Mouse (Mus musculus) heart, embryonic 13.5 days (tissue): ENCODE results near the gene Hoxa11. TPM values are rescaled to one million over a fixed set of nuclear protein-coding genes. Genes with fewer than 3 reads are reported as not detected.
A peak's percentile ranks its signal among the peaks of the same experiment; 100 is the strongest.

Experiments
- ATAC-seq: fragments of 200-750 bp; cut with Nextera tagmentation; 2 replicates; pipeline ENCODE4 v1.8.0; 2017; ENCODE audit warnings: moderate TSS enrichment; ENCODE audit not compliant: insufficient number of reproducible peaks, low FRiP score, low TSS enrichment; ENCODE audit errors: extremely low read depth
- H3K27ac ChIP-seq: fragments of 300-500 bp; sonication (generic); replicated peaks from 2 replicates; pipeline ENCODE4 v1.5.1; 2015; ENCODE audit warnings: moderate library complexity, mild to moderate bottlenecking, inconsistent platforms
- H3K27me3 ChIP-seq: fragments of 300-500 bp; sonication (generic); replicated peaks from 2 replicates; pipeline ENCODE4 v1.6.1; 2015; ENCODE audit warnings: mild to moderate bottlenecking, inconsistent platforms
- H3K36me3 ChIP-seq: fragments of 300-500 bp; sonication (generic); 2 replicates; pipeline ENCODE4 v1.6.1; 2015; ENCODE audit warnings: mild to moderate bottlenecking, inconsistent platforms
- H3K4me1 ChIP-seq: fragments of 300-500 bp; sonication (generic); 2 replicates; pipeline ENCODE4 v1.6.1; 2015; ENCODE audit warnings: inconsistent platforms
- H3K4me2 ChIP-seq: fragments of 300-500 bp; sonication (generic); 2 replicates; pipeline ENCODE4 v1.6.1; 2015; ENCODE audit warnings: inconsistent platforms, mild to moderate bottlenecking, moderate library complexity
- H3K4me3 ChIP-seq: fragments of 300-500 bp; sonication (generic); 2 replicates; pipeline ENCODE4 v1.5.1; 2015; ENCODE audit warnings: moderate library complexity, mild to moderate bottlenecking, inconsistent platforms
- H3K9ac ChIP-seq: fragments of 300-500 bp; sonication (generic); 2 replicates; pipeline ENCODE4 v1.6.1; 2015; ENCODE audit warnings: inconsistent platforms, mild to moderate bottlenecking, moderate library complexity
- H3K9me3 ChIP-seq: fragments of 300-500 bp; sonication (generic); 2 replicates; pipeline ENCODE4 v1.6.1; 2016; ENCODE audit warnings: inconsistent platforms
- WGBS: fragments of 180-500 bp; shearing (Covaris S2); methylation state at CpG from one replicate; pipeline ENCODE4 v1.1.7; 2015; ENCODE audit warnings: mixed read lengths; 5-methylcytosine and 5-hydroxymethylcytosine counted together
- polyA plus RNA-seq: library from polyadenylated mRNA; unstranded; fragments of >200 nt; fragmentation: Nextera tagmentation; extraction: Ambion mirVana; gene quantifications from 2 replicates; pipeline ENCODE4 v1.2.1, GENCODE M21; 2015

Gene Hoxa11
- polyA plus RNA-seq, 1 experiment from 2014 or later, result not detected

DNA sequence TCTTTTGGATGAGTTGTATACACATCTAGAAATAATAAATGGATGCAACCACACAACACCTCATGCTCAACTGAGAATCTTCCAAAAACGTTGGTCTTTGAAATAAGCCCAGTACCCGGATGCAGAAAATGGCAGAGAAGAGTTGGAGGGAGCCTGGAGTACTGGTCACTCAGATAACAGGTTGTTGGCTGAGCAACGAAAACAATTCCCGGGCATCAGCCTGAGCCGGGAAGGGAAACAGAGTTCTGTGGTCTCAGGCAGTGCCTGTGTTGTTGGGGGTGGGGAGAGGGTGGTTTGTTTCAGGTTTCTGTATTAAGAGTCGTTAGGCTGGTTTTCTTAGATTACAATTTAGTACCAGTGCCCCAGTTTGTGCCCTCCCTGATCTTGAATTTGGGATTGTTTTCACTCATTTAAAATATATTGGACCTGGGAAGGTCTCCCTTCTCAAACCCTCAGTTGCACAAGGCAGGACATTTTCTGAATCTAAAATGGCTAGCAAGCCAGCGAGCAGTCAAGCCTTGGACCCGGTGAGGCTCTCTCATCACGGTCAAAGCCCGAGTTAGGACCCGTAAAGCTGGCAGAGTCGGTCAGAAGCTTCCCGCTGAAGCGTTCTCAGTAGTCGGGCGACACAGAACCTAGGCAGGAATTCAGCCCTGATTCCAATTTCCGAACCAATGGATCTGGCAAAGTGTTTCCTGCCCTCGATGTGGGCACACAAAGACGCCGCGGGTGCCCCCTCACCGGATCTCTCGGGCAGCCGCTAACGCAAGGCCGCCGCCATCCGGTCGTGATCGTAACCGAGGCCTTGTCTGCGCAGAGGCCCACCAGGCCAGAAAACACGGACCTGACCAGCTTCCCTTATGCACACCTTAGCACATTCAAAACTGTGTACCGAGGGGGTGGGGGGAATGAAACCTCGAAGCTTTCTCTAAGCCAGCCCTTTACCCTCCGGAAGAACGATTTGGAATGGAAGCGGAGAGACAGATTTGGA lies 16.8 kb downstream of the Hoxa11 start:
- Histone ChIP-seq H3K4me3 (no peak overlapping the region), H3K4me1 (peaks cover 7% of the 10 kb centered on the region; the same call in 1 of the 2 replicates), H3K27me3 (peaks cover 98% of the 10 kb centered on the region), H3K27ac (no peak overlapping the region), H3K4me2 (no peak overlapping the region), H3K9ac (no peak overlapping the region), H3K36me3 (no peaks in the 10 kb centered on the region), H3K9me3 (no peaks in the 10 kb centered on the region)
- ATAC-seq, result no peak
- under 1% methylated on average over 38 of the region's 38 CpGs for WGBS

DNA sequence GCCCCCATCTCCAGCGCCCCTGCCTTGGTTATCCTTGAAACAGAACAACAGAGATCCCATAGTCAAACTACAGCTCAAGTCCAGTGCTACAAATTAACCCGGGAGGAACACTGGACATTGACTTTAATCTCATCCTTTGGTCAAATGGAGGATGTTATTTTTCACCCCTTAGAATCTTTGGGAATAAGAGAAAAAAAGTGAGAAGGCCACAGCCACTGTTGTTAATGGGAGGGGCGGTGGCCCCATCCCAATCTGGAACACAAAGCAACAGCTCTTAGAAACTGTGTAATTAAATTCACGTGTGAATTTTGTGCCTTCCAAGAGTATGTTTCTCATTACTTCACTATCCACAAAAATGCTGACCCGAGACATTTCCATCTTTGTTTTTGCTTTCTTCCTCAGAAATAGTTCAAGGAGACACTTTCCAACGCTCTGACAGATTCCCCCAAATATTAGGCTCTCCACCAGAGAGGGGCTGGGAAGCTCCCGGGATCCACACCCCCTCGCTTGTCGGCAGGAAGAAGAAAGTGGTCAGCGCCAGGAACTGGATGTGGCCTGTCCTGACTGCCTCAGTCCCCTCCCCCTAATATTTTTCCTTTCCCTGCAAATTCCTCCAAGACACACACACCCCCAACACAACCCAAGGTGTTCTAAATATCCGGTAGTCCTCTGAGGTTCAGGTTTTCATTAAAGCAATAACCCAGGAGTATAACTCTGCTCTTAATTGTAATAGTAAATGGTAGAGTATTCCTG lies 18.0 kb downstream of the Hoxa11 start:
- Histone ChIP-seq H3K9ac (no peak overlapping the region), H3K4me1 (peaks cover 6% of the 10 kb centered on the region; the same call in 1 of the 2 replicates), H3K4me2 (no peak overlapping the region), H3K27ac (no peak overlapping the region), H3K27me3 (peaks cover 98% of the 10 kb centered on the region), H3K4me3 (no peak overlapping the region), H3K36me3 (no peaks in the 10 kb centered on the region), H3K9me3 (no peaks in the 10 kb centered on the region)
- no peak for ATAC-seq
- WGBS, result 6% methylated on average over 11 of the region's 11 CpGs

DNA sequence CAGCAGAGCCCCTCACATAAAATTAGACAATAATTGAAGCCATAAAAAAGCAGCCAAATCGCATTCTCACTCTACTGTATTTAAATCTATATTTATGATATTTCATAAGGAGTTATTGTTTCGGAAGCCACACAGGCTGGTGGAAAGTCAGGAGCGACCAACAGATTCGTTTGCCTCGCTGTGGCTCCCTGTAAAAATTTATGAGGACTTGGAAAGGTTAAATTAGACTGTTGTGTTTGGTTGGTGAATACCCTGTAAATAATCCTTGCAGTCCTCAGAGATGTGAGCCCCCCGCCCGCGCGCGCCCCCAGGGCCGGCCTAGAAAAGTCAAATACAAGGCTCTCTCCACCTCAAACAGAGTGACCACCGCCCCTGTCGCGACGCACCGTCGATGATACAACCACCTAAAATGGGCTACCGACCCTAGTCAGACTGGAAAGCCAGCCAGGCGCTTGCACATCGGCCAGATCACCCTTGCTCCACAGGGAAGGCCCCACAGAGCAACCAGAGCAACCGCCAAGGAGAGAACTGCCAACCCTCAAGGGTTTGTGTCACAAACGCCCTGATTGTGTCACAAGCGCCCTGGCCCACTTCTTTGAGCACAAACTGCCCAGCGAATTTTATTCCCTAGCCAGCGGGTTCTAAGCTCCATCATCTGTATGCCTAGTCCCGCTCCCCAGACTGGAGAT lies 18.9 kb downstream of the Hoxa11 start:
- Histone ChIP-seq H3K4me3 (no peak overlapping the region), H3K36me3 (no peaks in the 10 kb centered on the region), H3K4me1 (peaks cover 10% of the 10 kb centered on the region; the same call in 1 of the 2 replicates), H3K9ac (no peak overlapping the region), H3K9me3 (no peaks in the 10 kb centered on the region), H3K4me2 (no peak overlapping the region), H3K27ac (no peak overlapping the region), H3K27me3 (peaks cover 98% of the 10 kb centered on the region)
- ATAC-seq, result no peak
- WGBS, result 5% methylated on average over 26 of the region's 26 CpGs

DNA sequence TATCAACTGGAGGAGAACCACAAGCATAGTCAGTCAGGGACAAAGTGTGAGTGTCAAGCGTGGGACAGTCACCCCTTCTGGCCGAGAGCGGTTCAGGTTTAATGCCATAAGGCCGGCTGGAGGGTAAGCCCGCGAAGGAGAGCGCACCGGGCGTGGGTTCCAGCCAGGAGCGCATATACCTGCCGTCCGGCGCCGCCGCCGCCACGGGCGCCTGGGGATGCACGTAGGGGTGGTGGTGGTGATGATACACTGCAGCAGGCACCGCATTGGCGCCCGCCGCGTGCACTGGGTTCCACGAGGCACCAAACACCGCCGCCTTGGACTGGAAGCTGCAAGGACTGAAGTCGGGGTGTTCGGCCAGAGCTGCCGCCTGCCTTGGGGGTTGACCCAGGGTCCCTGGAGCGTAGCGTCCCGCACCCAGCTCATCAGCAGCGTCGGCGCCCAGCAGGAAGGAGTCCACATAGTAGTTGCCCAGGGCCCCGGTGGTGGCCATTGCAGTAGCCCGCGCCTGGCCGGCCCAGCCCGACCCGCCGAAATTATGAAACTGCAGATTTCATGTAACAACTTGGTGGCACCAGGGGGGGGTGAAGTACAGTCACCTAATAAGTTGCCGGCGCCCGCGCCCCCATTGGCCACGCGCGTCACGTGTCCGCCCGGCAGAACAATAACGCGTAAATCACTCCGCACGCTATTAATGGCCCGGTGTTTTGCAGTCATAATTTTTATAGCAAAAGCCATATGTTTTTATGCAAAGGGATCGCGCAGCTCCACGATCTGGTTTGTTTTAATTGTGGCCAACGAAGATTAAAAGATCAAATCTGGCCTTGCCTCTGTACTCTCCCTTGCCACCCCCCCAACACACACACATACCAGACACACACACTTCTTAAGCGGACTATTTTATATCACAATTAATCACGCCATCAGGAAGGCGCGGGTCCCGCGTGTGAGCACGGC lies 19.7 kb downstream of the Hoxa11 start:
- H3K4me3 ChIP-seq, result peak overlapping the region; percentile 23

DNA sequence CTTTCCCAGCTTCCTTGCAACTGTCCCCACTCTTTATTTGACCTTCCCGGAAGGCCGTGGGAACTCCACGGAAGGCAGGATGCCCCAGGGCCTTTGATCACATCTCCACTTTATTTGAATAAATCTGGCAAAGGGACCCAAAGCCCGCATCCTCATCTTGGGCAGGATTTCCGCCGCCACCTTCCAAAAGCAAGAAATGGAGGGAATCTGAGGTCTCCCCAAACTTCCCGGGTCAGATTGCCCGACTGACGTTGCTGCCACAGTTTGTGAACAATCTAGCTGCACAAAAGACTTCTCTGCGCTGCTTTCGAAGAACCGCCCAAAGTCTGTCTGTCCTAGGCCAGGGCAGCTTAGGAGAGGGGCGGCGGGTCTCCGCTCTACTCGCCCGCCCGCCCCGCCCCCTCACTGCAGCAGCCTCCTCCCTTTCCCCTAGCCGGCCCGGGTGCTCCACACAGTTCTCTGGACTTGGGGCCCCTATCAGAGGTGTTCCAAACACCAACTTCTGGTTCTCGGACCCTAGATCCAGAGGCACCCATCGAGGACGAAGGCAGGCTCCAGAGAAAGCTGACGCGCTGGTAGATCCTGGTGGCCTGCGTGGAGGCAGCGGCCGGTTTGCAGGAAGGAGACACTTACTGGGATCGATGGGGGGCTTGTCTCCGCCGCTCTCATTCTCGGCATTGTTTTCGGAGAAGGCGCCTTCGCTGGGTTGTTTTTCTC lies 20.6 kb downstream of the Hoxa11 start:
- H3K27me3 ChIP-seq, result peaks cover 99% of the 10 kb centered on the region
- H3K4me3 ChIP-seq, result peak overlapping the region; percentile 23; the same call in 1 of the 2 replicates
- no peak for ATAC-seq
- peaks cover 15% of the 10 kb centered on the region; the same call in 1 of the 2 replicates for H3K4me1 ChIP-seq
- no peaks in the 10 kb centered on the region for H3K36me3 ChIP-seq
- H3K9me3 ChIP-seq, result no peaks in the 10 kb centered on the region
- H3K4me2 ChIP-seq, result no peak overlapping the region
- H3K9ac ChIP-seq, result no peak overlapping the region
- no peak overlapping the region for H3K27ac ChIP-seq
- 1% methylated on average over 36 of the region's 36 CpGs for WGBS

More for the DNA sequence above, 19.7 kb downstream of the Hoxa11 start:
- Histone ChIP-seq H3K27me3 (peaks cover 99% of the 10 kb centered on the region), H3K27ac (no peak overlapping the region), H3K4me1 (peaks cover 15% of the 10 kb centered on the region; the same call in 1 of the 2 replicates), H3K9ac (no peak overlapping the region), H3K9me3 (no peaks in the 10 kb centered on the region), H3K4me2 (peak overlapping the region; percentile 24; the same call in 1 of the 2 replicates), H3K36me3 (no peaks in the 10 kb centered on the region)
- ATAC-seq, result no peak
- WGBS, result 2% methylated on average over 69 of the region's 69 CpGs

DNA sequence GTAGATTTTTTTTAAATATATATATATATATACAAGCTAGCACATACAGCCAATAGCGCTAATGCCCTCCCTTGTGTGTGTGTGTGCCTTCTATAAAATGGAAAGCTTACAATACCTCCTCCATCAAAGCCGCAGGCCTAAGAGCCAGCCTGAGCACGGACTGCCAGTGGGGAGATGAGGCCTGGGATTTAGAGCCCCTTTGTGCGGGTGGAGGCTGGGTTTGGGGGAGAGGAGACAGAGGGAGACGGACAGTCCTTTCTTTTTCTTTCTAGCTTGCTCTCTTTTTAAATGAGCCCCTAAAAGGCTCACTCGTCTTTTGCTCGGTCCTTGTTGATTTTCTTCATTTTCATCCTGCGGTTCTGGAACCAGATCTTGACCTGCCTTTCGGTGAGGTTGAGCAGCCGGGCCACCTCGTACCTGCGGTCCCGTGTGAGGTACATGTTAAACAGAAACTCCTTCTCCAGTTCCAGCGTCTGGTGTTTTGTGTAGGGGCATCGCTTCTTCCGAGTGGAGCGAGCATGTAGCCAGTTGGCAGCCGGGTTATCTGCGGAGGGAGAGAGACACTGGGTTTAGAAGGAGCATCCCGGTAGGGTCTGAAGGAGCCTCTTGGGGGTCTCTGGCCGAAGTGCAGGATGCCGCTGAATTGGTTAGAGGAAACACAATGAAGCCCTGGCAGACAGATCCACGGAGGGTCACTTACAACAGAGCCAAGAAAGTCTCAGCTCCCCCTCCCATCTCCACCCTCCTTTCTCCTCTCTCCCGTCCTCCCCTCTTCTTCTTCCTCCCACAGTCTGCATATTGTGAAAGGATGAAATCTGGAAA lies 21.5 kb downstream of the Hoxa11 start:
- 4% methylated on average over 24 of the region's 24 CpGs for WGBS
- peaks cover 99% of the 10 kb centered on the region for H3K27me3 ChIP-seq
- H3K4me2 ChIP-seq, result peak overlapping the region; percentile 26; the same call in 1 of the 2 replicates

DNA sequence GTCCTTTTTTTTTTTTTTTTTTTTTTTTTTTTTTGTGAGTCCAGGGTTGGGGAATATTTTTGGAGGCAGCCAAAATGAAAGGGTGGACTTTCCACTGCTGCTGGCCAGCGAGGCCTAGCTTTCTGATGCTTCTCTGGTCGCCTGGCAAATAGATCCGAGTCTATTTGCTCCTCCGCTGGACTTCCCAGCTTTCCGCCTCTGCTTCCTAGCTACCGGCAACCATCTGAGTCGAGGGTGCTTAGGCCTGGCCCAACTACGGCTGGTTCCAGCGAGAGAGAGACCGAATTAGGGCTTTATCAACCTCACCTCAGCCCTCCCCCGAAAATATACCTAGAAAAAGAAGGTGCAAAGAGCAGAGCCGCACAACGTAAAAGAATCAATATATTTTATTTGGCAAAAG lies 22.9 kb downstream of the Hoxa11 start:
- Histone ChIP-seq H3K9ac (no peak overlapping the region), H3K9me3 (no peaks in the 10 kb centered on the region), H3K36me3 (no peaks in the 10 kb centered on the region), H3K27ac (no peak overlapping the region), H3K4me3 (no peak overlapping the region), H3K4me1 (peaks cover 16% of the 10 kb centered on the region), H3K4me2 (no peak overlapping the region), H3K27me3 (peaks cover 100% of the 10 kb centered on the region)
- ATAC-seq, result no peak
- 21% methylated on average over 13 of the region's 13 CpGs for WGBS

More for the DNA sequence above, 21.5 kb downstream of the Hoxa11 start:
- no peaks in the 10 kb centered on the region for H3K9me3 ChIP-seq
- peaks cover 15% of the 10 kb centered on the region; the same call in 1 of the 2 replicates for H3K4me1 ChIP-seq
- H3K27ac ChIP-seq, result no peak overlapping the region
- H3K4me3 ChIP-seq, result no peak overlapping the region; the same call in 1 of the 2 replicates
- no peak for ATAC-seq
- H3K36me3 ChIP-seq, result no peaks in the 10 kb centered on the region
- no peak overlapping the region for H3K9ac ChIP-seq

DNA sequence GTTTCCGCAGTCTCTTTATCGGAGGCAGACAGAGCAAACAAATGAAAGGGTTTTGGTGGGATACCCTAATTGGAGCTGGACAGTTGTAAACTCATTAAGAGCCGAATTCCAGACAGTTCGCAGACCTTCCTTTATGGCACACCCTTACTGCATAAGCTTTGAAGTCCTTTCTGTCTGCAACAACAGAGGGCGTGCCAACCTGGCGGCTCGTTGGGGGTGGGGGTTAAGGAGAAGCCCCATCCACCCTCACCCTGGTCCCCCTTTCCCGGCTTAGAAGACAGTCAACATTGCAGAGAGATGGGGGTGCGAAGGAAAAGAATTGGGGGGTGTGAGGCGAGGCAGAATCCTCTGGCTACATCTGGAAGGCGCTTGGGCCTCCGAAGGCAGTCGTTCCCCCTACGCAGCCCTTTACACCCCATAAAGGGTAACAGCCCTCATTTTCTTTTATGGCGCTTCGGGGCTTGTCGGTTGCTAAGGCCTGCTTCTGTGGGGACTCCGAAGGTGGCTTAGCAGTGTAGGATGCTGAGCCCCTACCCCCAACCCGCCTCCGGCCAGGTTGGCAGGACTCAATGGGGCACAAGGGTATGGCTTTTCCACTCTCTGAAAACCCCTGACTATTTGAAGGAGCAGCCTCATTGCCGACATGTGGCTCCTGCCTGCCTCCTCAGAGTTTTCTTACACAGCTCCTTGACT lies 23.5 kb downstream of the Hoxa11 start:
- Histone ChIP-seq H3K36me3 (no peaks in the 10 kb centered on the region), H3K9ac (no peak overlapping the region), H3K4me2 (peak overlapping the region; percentile 79), H3K27me3 (peaks cover 100% of the 10 kb centered on the region), H3K4me1 (peaks cover 22% of the 10 kb centered on the region), H3K9me3 (no peaks in the 10 kb centered on the region), H3K4me3 (peak overlapping the region; percentile 61), H3K27ac (no peak overlapping the region)
- 7% methylated on average over 21 of the region's 21 CpGs for WGBS
- ATAC-seq, result no peak
